Mouse (Mus musculus) 416B (cell line): ENCODE results near the gene Myrf.

Source experiments
- DNase-seq: peaks from one replicate; pipeline ENCODE4 v3.0.0; 2011; ENCODE audit warnings: low read depth

Gene Myrf

GRCm38 (mm10) chr19:10205051-10205450 lies 35.5 kb downstream of the Myrf start:
- no peak for DNase-seq

DNA sequence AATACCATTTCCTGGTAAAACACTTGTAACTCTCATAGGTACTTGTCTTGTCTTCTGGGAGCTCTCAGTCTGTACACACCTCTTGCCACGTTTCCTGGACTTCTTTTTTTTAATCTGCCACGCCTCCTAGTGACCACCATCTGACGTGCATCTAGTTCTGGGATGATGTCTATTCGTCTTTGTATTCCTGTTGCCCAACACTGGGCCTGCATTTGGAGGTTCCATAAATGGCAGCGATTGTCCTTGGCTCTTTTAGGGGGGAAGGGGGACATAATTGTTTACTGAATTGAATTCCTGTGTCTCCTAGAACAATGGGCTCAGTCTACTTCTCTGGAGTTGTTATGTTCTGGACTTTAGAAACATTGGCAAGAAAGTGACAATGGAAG lies 35.9 kb downstream of the Myrf start:
- peak; percentile 91 for DNase-seq

DNA sequence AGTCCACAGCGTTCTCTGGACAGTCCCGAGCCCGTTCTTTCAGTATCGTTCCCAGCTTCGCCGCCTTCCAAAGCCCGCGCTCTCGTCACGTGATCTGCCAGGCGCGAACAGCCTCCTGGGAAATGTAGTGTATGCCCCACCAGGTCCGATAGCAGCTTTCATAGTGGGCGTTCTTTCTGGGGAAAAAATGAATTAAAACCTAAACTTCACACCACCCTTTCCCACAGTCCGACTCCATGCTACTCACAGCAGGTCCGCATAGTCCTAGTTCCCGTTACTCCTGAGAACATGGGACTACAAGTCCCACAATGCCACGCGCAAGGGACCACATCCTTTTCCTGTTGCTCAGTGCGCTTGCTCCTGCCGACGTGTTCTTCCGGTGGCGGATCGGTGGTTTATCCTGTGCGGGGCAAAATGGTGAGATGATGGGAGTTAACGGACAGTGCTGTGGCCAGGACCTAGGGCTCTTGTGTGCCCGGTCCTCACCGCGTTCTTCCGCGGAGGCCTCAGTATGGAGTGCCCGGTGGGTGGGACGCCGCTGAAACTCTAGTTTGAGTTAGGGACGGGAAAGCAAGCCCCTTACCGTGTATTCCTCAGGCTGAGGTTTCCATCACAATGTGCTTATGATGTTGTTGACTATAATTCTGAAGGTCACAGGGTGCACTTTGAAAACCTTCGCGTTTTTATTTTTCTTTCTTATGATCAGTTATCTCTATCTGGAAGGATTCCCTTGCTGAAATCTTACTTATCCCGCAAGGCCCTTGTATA lies 36.5 kb downstream of the Myrf start, which contains the start of the genes Tmem258 and Fen1:
TSS of gene Tmem258 (plus strand) at position 167 of the 768 bp plus-strand sequence.
TSS of gene Fen1 (minus strand) at position 322 of the 768 bp plus-strand sequence.
- DNase-seq = peak; percentile 96

DNA sequence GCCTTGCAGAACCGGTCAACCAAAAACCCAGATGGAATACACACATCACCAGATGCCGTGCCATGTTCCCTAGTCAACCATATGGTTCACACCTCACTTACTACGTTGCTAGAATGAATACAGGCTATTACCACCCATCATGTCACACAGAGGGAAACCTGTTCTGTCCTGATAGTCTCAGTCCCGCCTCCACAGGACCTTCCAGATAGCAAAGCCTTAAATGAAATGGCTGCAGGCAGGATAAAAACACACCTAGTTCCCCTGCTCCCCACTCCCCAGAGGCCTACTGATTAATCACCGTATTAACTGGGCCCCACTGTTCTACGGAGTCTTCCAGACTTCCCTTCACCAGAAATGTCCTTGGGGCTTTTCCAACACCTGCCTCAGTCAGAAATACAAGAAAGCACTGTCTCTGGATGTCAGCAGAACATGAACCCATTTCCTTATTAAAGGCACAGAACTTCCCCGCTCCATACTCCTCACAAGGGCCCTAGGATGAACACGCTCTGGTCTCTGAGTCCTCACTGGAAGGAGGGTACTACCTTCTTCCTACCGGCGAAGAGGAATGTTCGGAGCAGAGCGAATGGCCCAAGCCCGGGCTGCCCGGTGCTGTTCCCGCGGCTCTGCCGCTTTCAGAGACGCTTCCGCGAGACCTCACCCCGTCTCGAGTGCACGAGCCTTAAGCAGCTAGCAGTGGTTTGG lies 37.3 kb downstream of the Myrf start:
- peak; percentile 54 for DNase-seq

- peak; percentile 87 for DNase-seq
Observed at GRCm38 (mm10) chr19:10198723-10199122, 41.8 kb downstream of the Myrf start.

GRCm38 (mm10) chr19:10198286-10198685 lies 42.3 kb downstream of the Myrf start:
- peak; percentile 19 for DNase-seq

GRCm38 (mm10) chr19:10197130-10197529 lies 43.4 kb downstream of the Myrf start:
- no peak for DNase-seq

DNA sequence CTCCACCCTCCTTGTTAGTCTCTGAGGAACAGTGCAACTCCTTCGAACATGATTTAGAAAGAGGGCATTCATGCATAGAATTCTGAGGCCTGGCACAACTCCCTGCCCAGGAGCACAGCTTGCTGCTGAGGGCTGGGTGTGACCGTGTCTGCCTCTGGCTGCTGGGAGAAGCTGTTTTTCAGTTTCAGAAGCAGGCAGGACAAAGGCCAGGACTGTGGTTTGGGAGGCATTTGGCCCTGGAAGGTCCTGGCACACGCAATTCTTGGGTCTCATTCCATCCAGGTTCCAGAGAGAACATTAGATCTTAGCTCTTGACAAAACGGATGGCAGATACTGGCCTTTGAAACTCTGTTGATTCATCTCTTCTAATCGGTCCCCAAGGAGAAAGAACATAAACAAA lies 45.3 kb downstream of the Myrf start:
- no peak for DNase-seq

- DNase-seq = no peak
Observed at GRCm38 (mm10) chr19:10194337-10194736, 46.2 kb downstream of the Myrf start.

- peak; percentile 58 for DNase-seq
Observed at GRCm38 (mm10) chr19:10191326-10191725, 49.2 kb downstream of the Myrf start.

DNA sequence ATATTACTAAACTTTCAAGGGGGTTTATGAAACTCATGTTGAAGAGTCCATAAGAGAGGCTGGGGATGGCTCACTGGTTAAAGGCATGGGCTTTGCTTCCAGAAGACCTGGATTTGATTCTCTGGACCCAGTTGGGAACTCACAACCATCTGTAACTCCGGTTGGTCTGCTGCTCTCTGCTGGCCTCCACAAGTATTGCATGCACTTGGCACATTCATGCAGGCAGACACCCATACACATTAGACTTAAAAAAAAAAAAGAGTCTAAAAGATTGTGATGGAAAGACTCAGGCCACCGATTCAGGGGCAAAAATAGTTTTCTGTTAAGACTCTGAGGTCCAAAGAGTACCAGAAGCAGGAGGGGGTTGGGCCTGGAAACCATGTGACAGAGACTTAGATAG lies 49.8 kb downstream of the Myrf start:
- DNase-seq = peak; percentile 77

DNA sequence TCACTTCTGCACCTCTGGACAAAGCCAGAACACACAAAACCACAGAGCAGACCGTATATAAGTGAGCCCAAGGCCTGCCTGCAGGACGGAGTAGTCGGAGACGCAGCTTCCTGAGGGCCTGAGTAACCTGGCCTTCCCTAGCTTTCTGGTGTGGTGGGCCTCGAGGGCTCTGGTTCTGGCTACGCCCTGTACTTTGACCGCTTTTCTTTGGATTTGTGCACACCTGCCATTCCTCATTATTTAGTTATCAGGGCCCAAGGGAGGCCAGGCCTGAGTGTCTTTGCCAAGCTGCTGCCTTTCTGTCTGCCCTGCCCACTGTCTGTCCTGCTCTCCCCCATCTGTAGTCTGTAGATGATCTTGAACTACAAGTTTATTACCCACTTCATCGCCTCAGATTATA lies 50.6 kb downstream of the Myrf start:
- no peak for DNase-seq

GRCm38 (mm10) chr19:10189022-10189421 lies 51.5 kb downstream of the Myrf start:
- DNase-seq = no peak

- no peak for DNase-seq
Observed at GRCm38 (mm10) chr19:10188281-10188811, 52.2 kb downstream of the Myrf start.

- DNase-seq = no peak
Observed at GRCm38 (mm10) chr19:10186569-10186968, 54.0 kb downstream of the Myrf start.

DNA sequence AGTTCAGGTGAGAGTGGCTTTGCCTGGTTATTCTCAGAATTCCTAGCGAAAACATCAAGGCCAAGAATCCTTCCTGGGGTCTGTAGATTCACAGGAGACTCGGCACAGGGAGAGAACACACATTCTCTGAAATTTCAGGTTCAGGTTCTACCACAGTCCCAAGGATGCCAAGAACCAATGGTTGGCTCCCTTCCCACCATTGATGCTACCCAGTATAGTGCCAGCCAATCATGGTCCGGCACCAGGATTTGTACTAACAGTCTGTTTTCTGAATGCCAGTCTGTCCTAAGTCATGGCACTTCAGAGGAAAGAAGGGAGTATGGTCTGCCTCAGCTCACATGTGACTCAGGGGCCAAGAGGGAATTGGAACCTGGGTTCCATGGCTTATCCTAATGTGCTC lies 54.7 kb downstream of the Myrf start:
- DNase-seq = no peak

GRCm38 (mm10) chr19:10184096-10184495 lies 56.5 kb downstream of the Myrf start:
- DNase-seq = peak; percentile 89

GRCm38 (mm10) chr19:10183299-10183983 lies 57.1 kb downstream of the Myrf start:
- peak; percentile 83 for DNase-seq

GRCm38 (mm10) chr19:10182670-10183298 lies 57.8 kb downstream of the Myrf start, which contains the start of gene Fads1:
TSS of gene Fads1 (plus strand) at chr19:10182888.
- peak; percentile 93 for DNase-seq

DNA sequence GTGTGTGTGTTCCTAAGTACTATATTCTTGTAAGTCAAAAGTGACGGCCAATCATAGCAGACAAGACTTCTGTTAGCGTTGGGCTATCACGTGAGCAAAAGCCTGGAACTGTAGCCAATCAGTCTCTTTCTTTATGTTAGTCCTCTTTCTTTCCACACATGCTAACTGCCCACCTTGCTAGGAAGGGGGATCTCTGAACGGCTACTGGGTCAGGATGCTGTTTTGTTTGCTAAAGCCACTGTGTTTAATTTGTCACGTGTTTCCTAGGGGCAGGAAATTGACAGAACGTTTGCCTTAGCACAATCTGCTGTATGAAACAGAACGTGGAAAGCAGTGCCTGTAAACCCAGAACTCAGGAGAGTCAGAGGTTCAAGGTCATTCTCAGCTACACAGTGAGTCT lies 58.4 kb downstream of the Myrf start:
- DNase-seq = peak; percentile 84

DNA sequence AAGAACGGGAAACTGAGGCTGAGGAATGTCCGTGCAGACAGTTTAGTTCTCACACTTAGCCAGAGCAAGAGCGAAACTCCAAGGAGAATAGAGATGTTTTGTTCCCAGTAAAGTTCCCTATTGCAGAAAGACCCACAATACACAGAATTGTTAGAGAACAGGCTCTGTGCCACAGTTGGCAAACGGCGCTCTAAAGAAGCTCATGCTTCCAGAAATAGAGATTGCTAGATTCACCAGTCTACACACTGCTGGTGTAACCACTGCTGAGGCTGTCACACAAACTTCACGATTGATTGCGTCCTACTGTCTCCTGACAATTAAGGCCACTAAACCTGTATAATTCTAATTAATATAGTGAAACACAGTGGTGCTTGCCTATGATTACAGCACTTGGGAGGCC lies 59.3 kb downstream of the Myrf start:
- DNase-seq = no peak

DNA sequence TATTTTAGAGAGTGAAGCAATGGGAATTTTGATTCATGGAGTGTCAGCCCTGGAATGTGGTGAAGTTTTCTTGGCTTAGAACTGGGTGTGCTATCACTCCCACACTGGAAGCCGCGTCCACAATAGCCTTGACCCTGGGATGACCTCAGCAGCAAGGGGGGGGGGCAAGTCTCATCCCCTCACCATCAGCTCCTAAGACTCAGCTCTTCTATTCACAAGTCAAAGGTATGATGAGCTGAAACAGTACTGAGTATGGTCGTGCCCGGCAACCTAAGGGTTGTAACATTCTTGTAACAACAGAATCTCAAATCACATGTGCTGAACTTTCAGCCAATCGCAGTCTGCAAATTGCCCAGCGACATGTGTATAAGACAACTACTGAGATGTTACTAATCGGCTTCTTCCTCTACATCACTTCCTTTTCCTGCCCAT lies 63.6 kb downstream of the Myrf start:
- DNase-seq = peak; percentile 71
